Mouse (Mus musculus) frontal cortex, postnatal 14 days (tissue): ENCODE results near the gene Olfr370.
A peak's percentile ranks its signal among the peaks of the same experiment; 100 is the strongest.

Experiments
- DNase-seq, 2 experiments: peaks; one replicate each; pipeline ENCODE4 v3.0.0; 2022; ENCODE audit warnings: low spot score in 2 of 2

Olfr370 gene

DNA sequence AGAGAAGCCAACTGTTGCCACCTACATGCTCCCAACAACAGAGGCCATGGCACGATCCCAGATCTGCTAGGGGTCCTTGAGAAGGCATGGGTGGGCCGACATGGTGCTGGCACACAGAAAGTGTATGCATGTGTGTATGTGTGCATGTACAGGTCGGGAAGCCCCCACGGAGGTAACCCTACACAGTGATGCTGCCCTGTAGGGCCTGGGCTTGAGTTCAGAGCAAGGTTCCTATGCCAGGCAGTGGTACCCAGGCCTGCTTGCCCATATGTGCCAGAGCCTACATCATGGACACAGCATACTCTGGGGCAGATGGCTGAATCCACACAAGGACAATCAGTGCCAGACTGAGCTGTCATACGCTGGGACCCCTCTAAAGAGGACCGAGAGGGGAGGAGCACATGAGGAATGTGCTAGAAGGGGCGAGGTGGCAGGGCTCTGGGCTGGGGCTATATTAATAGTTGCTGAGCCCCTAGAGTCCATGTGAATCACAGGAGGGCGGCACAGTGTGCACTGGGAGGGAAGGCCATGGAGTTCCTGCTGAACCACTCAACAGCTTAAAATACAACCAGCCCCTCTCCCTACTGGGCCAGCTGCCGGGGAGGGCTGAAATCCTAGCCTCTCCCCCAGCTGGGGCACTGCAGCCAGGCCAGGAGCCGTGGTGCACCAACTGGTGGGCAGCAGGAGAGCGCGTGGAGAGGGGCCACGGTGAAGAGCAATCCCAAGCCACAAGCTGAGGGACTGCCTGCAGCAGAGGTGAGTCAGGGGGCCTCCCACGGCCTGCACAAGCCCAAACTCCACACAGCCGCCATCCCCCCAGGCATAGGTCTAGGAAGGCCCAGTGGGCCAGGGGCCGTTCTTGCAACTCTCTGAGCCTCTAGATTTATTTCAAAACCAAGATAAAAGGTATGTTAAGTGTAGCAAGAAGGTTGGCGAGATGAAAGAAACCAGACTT is 40.3 kb downstream of the Olfr370 start:
- DNase-seq: peak; percentile 4

DNA sequence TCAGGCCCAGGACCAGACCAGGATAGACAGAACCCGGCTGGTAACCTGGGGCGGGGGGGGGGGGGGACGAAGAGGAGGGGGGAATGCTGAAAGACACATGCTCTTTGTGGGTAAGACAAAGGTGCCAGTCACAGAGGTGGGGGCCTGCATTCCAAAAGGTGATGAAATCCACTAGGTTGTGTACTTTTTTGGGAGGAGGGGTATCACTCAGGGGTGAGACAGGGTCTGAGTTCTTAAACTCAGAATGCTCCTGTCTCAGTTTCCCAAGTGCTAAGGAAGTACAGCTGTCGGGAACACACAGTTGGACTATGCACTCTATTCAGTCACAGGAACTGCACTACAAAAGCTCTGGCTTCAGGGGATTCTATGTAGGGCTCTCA is 40.9 kb downstream of the Olfr370 start:
- DNase-seq: no peak

DNA sequence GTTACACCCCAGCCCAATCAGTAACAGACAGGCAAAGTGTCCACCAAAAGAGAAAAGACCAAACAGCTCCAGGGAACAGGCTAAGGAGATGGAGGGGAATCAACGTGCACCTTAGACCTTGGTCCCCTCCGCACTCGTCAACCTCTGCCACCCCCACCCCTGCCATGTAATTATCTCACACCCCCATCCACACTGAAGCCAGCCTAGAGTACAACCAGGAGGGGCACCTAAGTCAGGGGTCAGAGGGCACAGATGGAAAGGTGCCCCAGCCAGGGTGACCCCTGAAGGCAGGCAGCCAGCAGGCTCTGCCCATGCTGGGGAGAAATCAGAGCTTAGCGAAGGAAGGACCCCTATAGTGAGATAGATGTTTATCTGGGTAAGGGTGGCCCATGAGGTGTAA is 41.3 kb downstream of the Olfr370 start:
- no peak for DNase-seq

DNA sequence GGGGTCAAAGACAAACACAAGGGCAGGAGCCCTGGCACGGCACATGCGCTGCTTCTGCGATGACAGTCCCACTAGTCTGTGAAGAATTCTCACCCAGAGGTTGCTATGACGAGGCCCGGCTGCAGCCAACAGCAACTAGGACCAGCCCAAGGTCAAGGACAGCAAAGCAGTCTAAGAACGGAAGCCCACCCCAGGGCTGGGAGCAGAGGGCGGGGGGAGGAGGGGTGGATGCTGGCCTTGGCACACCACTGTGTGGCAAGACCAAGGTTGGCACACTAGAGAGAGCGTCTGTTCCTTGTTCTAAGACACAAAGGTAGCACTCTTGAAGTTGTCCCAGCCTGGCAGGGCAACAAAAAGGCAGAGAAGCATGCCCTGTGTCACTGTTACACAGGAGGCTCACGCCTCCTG is 41.8 kb downstream of the Olfr370 start:
- DNase-seq: peak; percentile 4

DNA sequence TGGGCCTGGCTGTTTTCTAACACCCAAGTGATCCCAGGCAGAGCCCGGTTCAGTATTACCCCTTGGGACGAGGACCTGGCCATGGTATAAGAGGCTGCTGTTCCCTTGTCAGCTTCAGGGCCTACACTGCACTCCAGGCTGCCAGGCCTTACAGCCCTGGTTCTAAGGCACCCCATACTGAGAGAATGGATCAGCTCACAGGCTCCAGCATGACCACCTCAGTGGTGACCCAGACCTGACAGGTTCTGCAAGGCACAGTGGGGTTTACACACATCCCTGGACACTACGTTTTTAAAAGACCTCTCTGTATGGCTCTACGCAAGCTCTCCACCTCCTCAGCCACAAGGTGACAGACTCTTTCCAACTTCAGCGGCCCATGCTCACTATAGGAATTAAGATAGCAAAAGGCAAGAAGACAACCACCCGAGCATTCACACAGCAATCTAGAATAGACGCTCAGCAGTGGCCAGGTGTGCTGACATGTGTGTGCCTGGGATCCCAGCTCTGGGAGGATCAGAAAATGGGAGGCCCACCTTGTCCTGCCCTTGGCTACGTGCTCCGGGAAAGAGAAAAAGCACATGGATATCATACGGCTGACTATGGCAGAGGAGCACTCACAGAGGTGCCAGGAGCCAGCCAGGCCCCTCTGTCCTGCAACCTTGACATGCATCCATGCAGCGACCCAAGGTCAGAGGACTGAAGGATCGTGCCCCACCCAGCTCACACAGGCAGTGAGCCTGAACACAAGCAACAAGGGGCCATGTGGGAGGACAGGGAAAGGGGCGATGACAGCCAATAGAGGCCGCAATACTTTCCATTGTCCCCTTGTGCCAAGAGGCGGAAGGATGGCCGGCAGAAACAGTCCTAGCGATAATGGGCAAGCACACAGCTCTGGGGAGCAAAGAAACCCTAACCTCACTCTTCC is 42.8 kb downstream of the Olfr370 start:
- DNase-seq: peak; percentile 5 to 6

DNA sequence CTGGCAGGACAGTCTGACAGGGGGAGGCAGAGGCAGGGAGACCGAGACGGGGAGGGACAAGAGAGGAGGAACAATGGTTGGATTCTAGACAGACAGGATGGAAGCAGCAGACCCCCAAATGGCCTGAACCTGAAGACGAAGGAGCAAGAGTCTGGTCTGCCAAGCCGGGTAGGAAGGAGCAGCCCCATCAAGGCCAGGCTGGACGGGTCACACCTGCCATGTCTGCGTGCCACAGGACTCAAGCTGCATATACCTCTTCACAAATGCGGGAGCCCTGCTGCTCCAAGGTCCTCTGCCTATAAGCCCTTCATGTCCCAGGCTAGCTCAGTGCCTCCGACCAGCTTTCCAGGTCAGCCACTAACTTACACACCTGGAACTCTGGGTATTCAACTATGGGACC is 44.1 kb downstream of the Olfr370 start:
- no peak for DNase-seq

DNA sequence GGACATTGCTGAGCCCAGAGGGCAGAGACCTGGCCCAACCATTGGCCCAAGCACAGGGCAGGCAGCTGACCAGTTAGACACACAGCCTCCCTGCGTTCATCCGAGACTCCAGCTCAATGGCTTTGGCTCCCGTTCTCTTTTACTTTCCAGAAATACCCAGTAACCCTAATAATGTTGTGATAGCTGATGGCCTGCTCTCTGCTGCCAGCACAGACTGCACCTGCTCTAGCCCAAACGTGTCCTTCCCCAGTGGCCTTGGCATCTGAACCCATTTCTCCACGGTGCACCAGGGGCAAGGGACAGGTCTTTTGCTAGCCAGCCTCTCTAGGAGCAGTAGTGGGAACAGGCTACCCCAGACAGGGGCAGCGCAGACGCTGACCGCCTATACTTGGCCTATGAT is 45.2 kb downstream of the Olfr370 start:
- peak in 1 of 2 experiments; percentile 3 for DNase-seq

DNA sequence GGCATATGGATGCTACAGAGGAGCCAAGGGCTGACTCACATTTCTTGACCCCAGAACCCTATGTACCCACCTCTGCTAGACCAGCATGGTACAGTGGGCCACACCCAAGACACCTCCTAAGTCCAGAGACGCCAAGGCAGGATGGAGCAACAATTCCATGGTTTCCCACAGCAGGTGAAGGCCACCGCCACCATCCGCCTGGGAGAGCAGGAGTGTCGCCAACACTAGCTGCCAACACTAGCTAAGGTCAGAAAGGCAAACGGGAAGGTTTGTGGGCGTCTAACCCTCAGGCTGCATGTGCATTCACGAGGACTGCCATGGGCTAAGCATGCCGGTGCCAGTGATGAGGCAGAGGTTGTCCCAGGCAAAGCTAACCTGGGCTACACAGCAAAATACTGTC is 46.6 kb downstream of the Olfr370 start:
- peak in 1 of 2 experiments; percentile 4 for DNase-seq

DNA sequence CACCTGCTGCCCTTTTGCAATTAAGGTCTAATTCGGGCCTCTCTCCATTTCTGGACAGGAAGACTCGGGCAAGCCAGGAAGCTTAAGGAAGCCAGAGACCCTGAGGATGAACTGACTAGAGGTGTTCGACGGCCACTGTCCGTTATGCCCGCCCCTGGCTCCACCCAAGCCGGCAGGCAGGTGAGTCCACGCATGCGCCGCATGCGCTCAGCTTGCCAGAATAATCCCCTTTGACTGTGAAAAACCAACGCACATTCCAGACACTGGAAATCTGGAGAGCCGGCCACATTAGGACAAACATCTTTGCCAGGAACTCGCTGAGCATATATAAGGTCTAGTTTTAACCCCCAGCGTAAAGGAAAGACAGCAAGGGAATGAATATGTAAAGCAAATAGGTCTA is 47.7 kb downstream of the Olfr370 start:
- DNase-seq: no peak

DNA sequence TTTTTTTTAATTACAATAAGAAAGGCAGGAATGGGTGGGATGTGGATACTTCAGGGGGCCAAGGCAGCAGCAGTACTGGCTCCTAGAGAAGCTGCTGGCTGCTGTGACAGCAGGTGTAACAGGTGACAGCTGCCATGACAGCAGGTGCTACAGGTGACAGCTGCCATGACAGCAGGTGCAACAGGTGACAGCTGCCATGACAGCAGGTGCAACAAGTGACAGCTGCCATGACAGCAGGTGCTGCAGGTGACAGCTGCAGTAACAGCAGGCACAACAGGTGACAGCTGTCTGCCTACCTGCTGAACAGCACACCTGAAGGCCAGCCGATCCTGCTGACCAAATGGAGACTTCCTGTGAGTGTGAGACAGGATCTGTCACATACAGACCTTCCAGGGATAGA is 49.2 kb downstream of the Olfr370 start:
- no peak for DNase-seq

DNA sequence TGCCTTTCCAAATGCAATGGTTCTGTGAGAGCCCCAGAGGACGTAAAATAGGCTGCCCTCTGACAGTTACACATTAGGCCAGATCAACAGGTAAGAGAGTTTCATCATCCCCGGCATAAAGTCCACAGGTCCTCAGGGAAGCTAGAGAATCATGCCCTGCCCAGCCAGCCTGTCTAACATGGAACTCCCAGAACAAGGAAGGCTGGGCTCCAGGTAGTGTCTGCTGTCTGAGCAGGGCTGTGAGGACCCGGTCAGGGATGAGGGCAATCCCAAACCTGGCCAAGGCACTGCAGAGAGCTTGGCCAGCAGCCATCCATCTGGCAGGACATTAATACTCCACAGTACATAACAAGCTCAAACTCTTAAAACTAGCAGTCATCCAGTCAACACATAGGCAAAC is 49.8 kb downstream of the Olfr370 start:
- no peak for DNase-seq

DNA sequence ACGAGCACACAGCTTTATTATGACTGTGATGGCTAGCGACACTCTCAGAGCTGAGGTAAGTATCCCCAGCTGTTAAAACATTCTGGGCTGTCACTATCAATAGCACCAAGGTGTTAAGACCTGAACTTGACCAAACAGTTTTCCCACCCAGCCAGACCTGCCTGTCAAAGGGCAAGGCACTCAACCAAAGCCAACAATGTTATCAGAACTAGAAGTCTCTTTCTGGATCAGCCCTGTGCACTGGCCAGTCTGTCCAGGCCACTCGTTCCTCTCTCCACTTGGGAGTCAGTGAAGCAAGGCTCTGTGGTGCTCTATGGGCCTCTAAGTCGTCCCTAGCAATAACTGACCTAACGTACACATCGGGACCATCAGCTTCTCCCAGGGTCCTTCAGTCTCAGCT is 52.1 kb downstream of the Olfr370 start:
- DNase-seq: no peak

DNA sequence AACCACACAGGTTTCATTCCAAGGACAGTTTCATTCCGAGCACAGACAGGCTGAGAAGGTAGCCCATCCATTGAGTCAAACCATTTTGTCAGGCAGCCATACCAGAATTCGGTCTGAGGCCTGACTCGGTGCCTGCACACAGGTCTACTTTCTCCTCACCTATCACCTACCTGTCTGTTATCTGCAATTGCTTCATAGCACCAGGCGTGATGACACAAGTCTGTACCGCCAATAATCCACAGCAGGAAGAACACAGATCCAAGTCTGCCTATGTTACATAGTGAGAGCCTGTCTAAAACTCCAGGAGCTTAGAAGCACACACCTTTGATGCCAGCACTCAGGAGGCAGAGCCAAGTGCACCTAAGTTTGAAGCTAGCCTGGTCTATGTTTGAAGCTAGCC is 53.3 kb downstream of the Olfr370 start:
- DNase-seq: no peak

DNA sequence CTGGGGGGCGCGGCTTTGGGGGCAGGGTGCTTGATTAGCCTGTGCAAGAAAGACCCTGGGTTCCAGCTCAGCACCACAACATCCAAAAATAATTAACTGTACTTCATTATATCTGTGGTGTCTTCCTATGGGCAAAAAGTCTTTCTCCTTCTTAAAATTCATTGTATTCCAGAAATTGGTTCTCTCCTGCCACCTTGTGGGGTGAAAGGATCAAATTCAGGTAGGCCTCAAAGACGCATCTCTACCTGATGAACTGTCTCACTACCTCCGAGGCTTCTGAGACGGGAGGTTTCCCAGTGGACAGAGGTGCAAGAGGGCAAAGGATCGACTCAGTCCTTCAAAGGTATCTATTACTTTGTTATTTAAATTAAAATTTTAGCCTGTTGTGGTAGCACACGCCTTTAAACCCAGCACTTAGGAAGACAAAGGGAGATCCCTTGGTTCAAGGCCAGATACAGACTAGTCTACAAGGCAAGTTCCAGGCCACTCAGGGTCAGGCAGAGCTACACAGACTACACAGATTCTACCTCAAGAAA is 55.0 kb downstream of the Olfr370 start:
- DNase-seq: no peak

DNA sequence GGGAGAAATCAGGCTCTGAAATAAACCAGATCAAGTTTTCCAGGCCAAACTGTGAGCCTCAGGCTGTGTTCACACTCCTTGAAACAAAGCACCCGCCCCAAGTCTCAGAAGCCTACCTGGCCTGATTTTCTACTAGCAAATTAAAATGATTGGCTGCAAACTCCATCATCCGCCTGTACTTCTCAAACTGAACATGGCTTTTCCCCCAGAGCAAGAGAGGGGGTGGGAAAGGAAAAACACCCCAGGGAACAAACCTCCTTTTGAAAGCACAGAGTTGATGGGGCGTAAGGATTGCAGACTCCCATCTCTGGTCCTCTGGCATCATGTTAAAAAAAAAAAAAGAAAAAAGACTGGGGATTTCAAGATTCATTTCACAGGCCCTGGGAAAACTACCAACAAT is 57.1 kb downstream of the Olfr370 start:
- no peak for DNase-seq

DNA sequence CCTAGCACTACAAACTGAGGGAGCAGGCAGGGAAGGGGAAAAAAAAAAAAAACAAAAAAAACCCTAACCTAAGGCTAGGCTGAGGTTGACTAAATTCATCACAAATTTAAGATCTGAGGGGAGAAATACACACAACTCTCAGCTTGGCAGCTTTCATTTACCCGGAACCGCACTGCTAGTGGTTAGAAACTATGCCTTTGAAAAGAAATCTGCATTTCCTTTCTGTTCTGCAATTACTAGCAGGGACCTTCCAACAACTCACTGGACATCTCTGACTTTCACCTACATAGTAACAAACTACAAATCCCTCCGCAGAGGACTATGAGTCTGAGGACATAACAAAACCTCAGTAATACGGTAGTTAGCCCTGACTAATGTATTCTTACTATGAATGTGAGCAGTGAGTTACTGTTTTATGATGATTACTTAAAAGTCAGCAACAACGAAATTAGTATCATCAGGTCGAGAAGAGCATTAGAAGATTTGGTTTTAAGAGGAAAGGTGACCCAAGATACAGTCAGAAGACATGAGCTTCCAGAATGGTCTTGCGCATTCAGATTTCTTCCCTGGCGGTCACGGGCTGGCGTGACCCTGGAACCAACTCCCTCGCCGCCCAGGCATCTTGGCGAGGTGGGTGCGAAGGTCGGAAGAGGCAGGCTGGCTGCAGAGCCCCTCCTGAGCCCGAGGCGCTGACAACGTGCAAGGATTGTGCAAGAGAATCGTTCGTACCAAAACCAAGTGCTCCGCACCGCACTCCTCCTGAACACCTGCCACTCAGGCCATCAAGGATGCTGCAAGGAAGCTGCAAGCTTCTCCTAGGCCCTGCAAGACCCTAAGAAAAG is 58.0 kb downstream of the Olfr370 start:
- DNase-seq: no peak

DNA sequence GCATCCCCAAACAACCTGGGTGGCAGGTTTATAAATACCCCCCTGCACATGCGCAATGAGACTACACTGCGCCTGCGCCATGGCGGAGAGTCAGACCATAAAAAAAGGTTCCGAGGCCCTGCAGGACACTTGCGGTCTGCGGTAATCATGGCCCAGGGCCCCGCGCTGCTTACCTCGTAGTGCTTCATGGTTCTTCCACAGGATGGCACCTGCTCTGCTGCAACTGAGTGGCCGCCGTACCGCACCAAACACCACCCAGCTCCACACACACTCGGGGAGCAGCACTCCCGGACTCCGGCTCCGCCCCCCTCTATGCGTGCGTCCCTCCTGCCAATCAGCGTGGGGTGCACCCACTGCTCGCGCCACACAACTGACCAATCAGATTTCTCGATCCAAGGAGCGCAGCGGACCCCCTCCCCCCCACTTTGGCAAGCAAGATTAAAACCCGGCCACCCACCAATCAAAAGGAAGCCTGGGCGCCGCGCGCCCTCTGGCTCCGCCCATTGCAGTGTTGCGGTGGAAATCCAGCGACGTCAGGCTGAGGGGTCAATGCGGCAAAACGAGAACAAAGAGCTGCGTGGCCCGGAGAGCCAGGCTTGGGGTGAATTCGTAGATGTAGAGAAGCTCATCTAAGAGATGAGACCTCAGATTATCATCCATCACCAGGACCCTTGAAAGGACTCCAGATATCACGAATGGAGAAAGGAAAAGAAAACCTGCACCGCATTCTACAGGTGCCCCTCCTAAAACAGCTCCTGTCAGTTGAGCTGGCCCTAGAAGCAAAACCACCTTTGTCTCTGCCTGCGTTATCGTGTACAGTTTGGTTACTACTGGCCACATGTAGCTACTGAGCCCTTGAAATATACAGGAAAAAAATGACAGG is 58.8 kb downstream of the Olfr370 start:
- peak; percentile 96 to 97 for DNase-seq
